Mouse (Mus musculus): ENCODE measurements at regions not wholly inside any gene's neighbourhood (a gene's known extent, or its start where the extent isn't known, plus 50 kb on each side); places are given as distances from the start of the nearest gene placed in this dataset.
"Not testable (repeated sequence)": the region's sequence is repeated elsewhere in the genome, so short reads cannot be mapped to it uniquely, and the experiment has no call there.

DNA sequence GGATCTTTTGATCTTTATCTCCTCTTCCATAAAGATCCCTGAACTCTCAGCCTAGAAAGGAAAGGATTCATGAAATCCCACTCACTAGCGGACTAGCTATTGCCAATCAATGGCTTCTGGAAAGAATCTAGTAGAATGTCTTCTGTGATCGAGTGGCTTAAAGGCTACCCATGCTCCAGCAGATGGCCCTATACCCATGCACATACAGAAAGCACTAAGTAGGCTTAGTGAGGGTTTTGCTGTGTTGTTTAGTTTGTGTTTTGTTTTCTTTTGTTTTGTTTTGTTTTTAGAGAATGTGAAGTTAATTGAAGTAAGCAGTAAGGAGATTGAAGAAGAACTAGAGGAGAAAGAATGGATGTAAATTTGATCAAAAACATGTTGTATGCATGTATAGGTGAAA lies 187.5 kb downstream of the Kctd12 start:
- no peak for DNase-seq (ENCODE audit: low spot score in 2 of 2)

DNA sequence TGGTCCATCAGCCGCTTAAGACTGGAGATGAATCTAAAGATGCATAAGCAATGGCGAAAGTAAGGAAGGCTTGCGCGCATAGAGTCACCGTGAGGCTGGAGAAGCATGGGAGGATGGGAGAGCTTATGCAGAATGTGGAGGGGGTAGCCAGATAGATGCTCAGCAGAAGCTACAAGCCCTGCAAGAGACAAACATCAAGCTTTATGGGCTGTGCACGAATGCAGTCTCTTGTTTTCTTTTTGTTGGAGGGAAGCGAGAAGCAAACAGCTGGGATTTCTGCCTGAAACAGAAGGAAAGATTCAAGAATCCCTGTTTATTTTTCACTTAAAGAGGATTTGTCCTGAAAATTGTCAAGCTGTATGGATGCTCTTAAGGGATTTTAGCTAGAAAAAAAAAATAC lies 188.7 kb downstream of the Kctd12 start:
- no peak for DNase-seq (ENCODE audit: low spot score in 2 of 2)

DNA sequence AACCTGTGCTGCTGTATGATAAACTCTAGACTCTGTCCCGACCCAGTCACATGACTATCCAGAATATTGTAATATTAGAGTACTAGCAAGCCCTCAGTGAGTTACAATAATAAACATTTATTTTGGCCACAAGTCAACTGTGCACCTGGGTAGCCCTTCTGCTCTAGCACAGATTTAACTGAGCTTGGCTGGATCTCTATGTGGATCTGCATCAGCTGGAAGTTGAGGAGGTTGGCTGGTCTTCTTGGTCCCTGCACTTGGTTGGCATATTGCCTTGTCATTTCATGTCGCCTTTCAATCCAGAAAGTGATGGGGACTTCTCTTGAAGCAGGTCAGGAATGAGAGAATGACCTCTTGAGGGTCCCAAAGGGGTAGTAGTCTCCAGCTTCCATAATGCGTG lies 191.5 kb downstream of the Kctd12 start:
- no peak for DNase-seq (ENCODE audit: low spot score in 2 of 2)

DNA sequence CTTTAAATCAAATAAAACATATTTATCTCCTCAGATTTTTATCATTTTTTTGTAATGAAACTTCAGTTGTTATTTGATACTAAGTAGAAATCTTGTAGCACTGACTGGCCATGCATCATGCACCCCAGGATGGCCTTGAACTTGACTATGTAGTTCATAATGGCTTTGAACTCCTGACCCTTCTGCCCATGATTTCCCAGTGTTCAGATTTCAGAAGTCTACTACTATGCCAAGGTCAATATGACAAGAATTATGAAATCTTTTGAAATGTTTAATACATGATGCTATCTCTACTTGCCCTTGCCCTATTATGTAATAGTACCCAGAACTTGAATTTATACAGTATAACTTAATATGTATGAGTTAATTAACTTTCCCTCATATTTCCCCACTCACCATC lies 200.2 kb downstream of the Kctd12 start:
- no peak for DNase-seq (ENCODE audit: low spot score in 2 of 2)

DNA sequence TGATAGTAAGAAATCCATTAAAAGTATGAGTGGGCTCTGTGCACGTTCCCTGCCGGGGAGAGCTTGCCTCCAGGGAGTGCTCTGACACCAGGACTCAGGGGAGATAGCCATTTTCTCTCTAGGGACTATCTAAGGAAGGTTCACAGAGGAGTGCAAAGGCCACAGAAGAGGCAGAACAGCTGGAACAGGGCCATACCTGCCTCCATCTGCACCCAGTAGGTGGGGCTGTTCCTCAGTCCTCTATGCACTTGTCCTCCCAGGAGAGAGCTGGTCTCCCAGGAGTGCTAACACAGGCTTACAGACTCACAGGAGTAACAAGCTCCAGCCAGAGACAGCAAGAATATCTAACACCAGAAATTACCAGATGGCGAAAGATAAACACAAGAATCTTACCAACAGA lies 212.7 kb downstream of the Kctd12 start:
- peak in 1 of 2 experiments; percentile 11 for DNase-seq (ENCODE audit: low spot score in 2 of 2)

DNA sequence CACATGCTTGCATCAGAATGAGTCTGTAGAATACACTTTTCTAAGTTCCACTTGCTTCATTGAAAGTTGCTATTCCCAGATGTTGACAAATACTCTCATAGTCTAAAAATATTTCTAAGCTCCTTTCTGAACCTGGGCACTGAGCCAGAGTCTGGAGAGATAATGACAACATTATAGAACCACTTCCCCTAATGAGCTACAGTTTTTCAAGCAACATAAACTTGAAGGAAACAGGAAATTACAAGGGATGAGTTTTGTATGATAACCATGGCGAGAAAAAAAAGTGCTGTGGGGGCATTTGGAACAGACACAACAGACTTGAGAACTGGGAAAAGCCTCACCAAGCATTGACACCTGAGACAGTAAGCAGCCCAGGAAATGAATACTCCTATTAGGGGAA lies 233.8 kb downstream of the Kctd12 start:
- no peak for DNase-seq (ENCODE audit: low spot score in 2 of 2)

DNA sequence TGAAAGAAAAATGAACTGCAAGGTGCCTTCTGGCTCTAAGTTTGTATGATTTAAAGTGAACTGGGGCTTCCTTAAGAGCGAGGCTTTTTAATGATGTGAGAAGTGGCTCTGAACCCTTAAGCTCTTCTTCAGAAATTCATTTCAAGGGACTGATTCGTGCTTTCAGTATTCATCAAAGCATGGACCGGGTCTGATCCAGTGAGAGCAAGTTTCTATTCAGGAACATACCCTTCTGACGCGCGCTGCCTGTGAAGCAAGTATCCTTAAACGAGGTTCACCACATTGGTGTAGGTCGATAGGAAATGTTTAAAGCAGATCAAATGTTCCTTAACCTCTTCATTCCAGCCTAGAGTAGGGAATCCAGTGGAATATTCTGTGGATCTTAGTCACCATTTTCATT lies 240.1 kb downstream of the Kctd12 start:
- DNase-seq (ENCODE audit: low spot score in 2 of 2), result no peak

DNA sequence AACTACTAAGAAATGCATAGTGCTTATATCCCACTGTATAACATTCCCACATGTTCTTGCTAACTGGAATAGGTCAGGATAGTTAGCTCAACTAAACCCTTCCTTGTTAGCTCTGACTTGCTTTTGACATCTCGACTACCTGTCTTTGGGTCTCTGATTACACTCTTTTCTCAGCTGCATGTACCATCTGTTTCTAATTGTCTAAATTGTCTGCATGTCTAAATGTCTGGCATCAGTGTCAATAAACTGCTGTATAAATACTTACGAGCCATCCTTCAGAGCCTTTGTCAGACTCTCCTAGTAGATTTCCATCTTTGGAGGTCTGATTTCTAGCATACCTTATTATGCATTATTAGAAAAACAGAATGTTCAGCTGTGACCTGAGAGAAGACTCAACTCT lies 245.8 kb downstream of the Kctd12 start:
- DNase-seq (ENCODE audit: low spot score in 2 of 2), result no peak

DNA sequence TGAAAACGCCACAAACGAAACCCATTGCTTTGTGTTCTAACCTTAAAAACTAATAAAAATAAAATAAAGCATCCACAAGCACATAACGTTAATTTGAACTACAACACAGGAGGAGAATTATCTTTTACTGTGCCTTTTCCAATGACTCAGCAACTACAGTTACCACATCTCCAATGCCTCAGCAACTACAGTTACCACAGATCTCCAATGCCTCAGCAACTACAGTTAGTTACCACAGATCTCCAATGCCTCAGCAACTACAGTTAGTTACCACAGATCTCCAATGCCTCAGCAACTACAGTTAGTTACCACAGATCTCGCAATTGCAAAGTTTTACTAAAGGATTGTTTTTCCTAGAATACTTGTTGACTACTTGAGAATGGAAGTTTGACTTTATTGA lies 248.7 kb downstream of the Kctd12 start:
- DNase-seq (ENCODE audit: low spot score in 2 of 2), result not testable (repeated sequence)

DNA sequence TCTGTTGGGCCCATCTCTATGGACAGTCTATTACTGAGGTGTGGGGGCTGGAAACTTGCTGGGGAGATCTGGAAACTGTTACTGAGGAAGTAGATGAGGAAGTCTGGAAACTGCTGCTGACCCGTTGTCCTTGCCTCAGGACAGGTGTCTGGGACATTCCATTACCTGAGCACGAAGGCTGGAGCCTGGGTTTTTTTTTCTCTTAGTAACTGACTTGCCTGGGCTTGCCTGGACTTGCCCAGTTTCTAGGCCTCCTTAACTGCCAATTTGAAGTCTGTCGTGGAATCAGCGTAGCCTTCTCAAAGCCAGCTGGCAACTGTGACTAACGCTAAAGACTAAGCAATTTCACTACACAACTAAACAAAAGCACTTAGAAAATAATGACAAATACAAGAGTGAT lies 250.7 kb downstream of the Kctd12 start:
- DNase-seq (ENCODE audit: low spot score in 2 of 2), result no peak

DNA sequence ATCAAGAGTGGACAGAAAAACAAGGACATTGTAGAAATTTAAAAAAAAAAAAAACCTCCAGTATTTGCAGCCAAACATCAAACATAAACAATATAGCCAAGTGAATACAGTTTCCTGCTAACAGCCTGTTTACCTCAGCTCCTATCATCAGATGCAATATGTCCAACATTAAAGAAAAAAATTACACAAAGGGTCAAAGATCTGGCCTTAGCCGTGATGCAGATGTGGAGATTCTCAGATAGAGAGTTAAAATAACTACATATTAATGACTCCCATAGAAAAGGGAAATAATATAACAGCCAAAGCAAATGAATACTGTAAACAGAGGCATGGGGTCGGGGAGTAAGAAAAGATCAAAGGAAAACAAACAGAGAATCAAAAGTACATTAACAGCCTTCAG lies 259.8 kb downstream of the Kctd12 start:
- no peak for DNase-seq (ENCODE audit: low spot score in 2 of 2)

DNA sequence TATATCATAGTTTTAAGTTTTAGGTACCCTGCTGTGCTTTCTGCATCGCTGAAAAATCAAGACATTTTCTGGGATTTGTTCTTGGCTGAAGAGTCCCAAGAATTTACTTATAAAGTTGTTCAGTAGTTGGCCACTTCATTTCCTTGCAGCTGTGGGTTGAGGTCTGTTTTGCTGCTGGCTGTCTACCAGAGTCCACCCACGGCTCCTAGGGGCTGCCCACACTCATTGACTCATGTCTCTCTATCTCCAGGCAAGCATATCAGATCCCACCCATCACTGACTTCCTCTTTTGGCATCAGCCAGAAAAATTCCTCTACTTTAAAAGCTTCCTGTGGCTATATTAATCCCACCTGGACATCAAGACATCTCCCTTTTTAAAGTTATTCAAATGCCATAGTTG lies 263.9 kb downstream of the Kctd12 start:
- no peak for DNase-seq (ENCODE audit: low spot score in 2 of 2)

DNA sequence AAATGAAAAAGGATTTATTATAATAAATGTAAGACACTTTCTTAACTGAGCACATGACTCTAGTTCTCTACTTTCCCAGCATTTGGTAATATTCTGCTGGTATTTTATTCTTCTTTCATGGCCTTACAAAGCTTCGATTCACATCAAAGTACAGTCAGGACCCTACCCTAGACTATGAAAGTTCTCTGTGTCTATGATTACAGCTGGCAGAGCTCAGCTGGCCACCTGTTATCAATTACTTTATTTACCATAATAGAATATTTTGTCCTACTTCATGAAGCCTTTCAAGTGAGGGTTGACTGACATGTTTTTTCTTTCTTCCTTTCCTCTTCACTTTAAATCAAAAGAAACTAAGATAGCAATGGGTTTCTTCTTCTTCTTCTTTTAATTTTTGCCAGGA lies 269.8 kb downstream of the Kctd12 start:
- DNase-seq (ENCODE audit: low spot score in 2 of 2), result no peak

DNA sequence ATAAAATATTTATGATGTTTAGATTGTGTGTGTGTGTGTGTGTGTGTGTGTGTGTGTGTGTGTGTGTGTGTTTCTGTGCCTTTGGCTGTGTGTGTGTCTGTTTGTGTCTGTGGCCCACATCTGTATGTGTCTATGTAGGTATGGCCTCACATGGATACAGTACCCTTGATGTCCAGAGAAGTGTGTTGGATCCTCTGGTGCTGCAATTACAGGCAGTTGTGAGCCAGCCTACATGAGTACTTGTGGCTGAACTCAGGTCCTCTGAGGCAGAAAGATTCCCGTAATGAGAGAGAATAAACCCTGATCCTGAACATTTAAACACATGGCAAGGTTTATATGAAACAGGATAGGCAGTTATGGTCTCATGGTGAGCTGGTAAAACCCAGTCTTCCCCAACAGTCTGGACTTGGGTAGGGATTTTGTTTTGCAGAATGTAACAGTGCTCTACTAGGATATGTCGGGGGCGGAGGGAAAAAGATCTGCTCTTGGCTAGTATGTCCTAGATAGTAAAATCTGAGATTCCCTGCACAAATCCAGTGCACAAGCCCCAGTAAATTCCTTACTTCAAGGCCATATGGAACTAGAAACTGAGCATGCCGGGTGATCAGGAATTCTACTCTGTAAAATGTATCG lies 275.6 kb downstream of the Kctd12 start:
- no peak for DNase-seq (ENCODE audit: low spot score in 2 of 2)

DNA sequence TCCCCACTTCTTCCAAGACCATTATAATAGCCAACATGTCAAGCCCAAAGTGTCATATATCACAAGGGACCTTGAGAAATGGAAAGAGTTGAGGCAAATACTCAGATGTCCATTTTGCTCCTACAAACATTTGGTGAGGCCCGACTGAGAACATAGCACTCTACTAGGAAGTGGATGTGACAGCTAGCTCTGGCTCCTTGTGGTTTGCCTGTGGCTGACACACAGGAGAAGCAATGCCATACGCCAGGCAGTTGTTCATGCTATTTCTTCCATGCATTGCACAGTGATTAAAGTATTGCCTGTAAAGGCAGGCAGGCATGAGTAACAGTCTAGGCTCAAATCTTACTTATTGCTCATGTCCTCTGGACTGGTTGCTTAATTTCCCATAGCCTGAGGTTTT lies 281.3 kb downstream of the Kctd12 start:
- DNase-seq (ENCODE audit: low spot score in 2 of 2), result no peak

DNA sequence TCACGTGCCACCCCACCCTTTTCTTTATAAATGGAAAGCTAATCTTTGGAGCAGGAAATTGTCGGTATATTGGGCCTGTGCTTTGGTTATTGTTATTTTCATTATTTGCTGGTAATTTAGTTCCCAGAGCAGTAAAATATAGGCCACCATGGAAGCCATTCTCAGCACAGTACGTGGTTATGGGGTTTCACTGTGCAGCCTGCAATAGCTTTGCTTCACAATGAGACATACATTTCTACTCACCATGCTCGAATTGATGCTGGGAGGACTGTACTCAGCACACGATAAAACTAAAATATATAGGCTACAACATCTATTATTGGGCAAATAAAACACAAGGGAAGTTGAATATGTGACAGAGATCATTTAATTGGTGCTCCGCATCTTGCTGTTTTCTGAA lies 282.0 kb downstream of the Kctd12 start:
- no peak for DNase-seq (ENCODE audit: low spot score in 2 of 2)

DNA sequence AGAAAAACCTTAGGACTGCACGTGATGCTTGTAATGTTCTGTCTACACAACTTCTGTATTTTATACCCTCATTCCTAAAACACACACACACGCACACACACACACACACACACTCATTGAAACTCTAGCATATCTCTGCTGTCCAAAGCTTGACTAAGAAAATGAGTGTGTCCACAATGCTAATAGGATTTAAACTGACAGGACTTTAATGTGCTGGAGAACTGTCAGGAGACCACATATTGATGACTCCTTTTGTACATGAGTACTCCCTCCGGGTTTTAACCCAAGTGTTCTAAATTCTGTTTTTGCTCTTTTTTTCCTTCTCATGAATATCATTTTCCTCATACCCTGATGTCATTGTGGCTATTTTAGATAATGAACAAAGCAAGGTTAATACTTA lies 283.4 kb downstream of the Kctd12 start:
- no peak for DNase-seq (ENCODE audit: low spot score in 2 of 2)

DNA sequence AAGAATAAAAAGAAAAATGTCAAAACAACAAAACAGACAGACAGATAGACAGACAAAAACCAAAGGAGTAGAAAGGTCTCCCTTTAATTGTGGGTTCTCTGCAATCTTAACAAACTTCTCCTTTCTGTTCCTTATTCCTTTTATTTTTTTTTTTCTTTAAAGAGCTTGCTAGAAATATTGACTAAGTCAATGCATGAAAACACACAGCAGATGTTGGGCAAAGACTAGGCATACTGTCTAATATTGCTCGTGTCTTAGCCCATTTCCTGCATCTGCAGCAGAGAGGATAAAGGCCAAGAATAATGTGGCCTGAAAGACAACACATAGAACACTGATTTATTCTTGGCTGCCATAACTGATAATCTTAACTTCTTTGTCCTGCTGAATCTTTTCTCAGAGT lies 295.6 kb downstream of the Kctd12 start:
- no peak for DNase-seq (ENCODE audit: low spot score in 2 of 2)

DNA sequence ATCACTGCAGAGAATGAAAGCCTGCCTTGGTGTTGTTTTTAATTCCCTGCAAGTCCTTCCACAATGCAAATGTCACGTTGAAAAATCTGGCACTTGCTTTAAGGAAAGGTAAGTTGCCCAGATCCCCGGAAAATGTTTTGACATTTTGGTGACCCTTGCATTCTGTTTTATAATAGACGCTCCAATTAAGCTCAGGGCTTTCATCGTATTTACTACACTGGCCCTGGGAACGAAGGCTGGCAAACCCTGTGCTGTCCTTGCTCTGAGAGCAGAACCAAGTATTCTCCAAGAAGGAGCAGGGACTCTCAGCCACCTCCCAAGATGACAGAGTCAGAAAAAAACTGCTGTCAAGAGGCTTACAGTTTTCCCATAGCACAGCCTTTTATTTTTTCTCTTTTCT lies 305.9 kb downstream of the Kctd12 start:
- no peak for DNase-seq (ENCODE audit: low spot score in 2 of 2)

DNA sequence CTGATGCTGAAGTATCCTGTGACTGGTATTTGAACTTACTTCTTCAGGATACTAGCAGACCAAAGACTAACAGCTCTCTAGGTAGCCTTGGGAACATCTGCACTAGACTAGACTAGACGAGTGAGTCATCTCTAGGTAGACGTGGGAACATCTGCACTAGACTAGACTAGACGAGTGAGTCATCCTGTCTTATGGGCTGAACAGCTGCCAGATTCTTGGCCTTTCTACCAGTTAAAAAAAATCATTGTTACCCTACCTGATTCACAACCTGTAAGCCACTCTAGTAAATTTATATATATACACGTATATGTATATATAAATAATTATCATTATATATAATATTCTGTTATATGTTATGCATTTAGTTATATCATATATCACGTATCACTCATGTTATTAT lies 307.8 kb downstream of the Kctd12 start:
- no peak for DNase-seq (ENCODE audit: low spot score in 2 of 2)

DNA sequence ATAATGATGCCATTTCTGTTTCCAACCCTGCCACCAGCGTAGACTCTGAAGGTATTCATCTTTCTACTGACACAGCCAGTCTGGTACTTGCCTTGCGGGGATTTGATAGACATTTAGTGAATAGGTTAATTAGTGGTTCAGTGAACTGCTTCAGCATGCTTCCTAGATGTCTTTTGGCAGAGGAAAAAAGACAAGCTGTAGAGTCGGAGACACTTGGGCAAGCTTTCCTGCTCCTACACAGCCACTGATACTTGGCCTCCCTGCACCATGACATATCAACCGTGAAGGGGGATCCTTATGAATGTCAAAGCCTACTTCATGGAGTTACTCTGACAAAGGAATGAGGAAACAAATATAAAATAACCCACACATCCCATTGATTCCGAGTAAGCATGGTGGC lies 308.7 kb downstream of the Kctd12 start:
- no peak for DNase-seq (ENCODE audit: low spot score in 2 of 2)

DNA sequence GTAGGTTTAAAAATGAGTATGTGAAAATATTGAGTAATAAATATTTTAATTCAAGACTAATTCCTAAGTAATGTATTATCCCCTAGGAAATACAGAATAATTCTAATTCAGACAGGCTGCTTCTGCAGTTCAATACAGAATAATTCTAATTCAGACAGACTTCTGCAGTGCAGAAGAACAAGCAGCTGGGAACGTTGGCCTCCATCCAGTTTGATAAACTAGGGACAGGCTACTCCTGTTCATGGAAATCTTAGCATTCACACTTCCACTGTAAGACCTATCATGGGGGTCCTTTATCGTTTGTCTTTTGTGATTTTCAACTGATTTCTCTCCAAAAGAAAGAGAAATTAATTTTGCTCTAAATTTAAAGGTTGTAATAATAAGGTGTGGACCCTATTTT lies 319.2 kb downstream of the Kctd12 start:
- DNase-seq (ENCODE audit: low spot score in 2 of 2), result no peak

DNA sequence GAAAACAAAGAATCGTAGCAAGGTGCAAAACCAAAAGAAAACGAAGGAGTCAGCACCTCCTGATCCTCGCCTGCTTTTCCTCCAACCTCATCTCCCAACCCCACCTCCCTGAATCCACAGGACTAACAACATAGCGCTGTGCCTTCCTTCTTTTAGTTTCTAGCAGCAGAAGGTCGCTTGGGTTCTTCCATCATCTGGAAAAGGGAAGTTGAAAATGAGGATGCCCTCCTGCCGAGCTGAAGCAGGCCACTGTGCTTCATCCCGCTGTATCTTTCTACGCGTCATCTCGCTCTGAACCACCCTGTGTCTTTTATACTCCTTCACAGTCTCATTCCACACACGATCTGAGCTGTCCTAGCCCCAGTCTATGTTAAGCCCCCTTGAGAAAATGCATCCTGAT lies 322.1 kb downstream of the Kctd12 start:
- DNase-seq (ENCODE audit: low spot score in 2 of 2), result no peak

DNA sequence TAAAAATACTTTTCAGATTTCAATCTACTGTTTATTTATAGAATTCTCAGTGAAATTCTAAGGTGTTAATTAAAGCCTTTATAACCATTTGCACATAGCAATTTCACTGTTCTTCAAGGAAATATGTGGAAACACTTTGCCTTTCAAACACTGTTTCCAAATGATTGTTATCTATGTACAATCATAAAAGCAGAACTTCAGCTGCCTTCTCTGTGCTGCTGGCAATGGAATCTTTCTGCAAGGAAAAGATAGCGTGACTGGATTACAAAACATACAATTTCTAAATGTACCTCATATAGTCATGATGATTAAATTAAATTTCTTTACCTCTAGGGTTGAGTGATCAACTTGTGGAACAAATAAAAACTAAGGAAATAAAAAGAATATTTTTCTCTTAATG lies 326.2 kb downstream of the Kctd12 start:
- no peak for DNase-seq (ENCODE audit: low spot score in 2 of 2)

DNA sequence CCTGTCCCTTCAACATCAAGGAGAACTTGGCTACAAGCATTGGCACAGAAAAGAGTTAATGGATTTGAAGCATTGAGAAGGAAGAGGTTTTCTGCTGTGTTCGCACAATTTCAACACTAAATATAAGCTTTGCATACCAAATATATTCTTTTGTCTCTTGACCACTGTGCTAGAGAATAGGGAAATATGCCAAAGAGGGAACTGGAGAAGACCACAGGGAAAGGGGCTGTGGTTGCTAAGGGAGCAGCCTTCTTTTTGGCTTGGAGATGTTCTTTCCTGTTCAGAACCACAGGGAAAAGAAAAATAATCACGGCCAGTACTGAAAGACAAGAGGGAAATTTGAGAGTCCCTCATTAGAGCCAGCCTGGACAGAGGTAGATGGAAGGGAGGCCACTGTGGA lies 352.8 kb downstream of the Kctd12 start:
- DNase-seq (ENCODE audit: low spot score in 2 of 2), result no peak
